Mouse (Mus musculus): ENCODE results near the gene Dcun1d4. TPM values are rescaled to one million over a fixed set of nuclear protein-coding genes. Genes with fewer than 3 reads are reported as not detected.

Dcun1d4 gene
- total RNA-seq, 2 experiments from 2014 or later, result 6.7 to 8.9 TPM

GRCm38 (mm10) chr5:73491837-73492720 lies 11.3 kb downstream of the Dcun1d4 start:
- intact Hi-C loops (cut with DNase I), result loop anchor here (5.0 kb wide), 1 partner anchor 710 kb away; no protein-coding TSS in a partner anchor
- DNase-seq, result peak; percentile 67 to 76

- intact Hi-C loops (cut with DNase I), result no loop called here
Observed at GRCm38 (mm10) chr5:73497401-73497800, 16.6 kb downstream of the Dcun1d4 start.

GRCm38 (mm10) chr5:73498559-73498958 lies 17.8 kb downstream of the Dcun1d4 start:
- intact Hi-C loops (cut with DNase I), result loop anchor here (1.0 kb wide), 1 partner anchor 48 kb away; no protein-coding TSS in a partner anchor
- no peak for DNase-seq

More at GRCm38 (mm10) chr5:73497401-73497800, 16.6 kb downstream of the Dcun1d4 start:
- no peak for DNase-seq

- intact Hi-C loops (cut with DNase I), result no loop called here
- DNase-seq, result no peak
Observed at GRCm38 (mm10) chr5:73500867-73501440, 20.2 kb downstream of the Dcun1d4 start.

GRCm38 (mm10) chr5:73502422-73502821 lies 21.6 kb downstream of the Dcun1d4 start:
- DNase-seq, result no peak
- intact Hi-C loops (cut with DNase I), result no loop called here

- intact Hi-C loops (cut with DNase I), result no loop called here
- no peak for DNase-seq
Observed at GRCm38 (mm10) chr5:73503015-73503757, 22.4 kb downstream of the Dcun1d4 start.

GRCm38 (mm10) chr5:73511074-73511473 lies 30.3 kb downstream of the Dcun1d4 start:
- intact Hi-C loops (cut with DNase I), result no loop called here
- DNase-seq, result no peak

- intact Hi-C loops (cut with DNase I), result no loop called here
- no peak for DNase-seq
Observed at GRCm38 (mm10) chr5:73512241-73512640, 31.4 kb downstream of the Dcun1d4 start.

- intact Hi-C loops (cut with DNase I), result no loop called here
- DNase-seq, result no peak
Observed at GRCm38 (mm10) chr5:73512661-73513060, 31.9 kb downstream of the Dcun1d4 start.

GRCm38 (mm10) chr5:73514202-73514601 lies 33.4 kb downstream of the Dcun1d4 start:
- intact Hi-C loops (cut with DNase I), result no loop called here
- no peak for DNase-seq

- intact Hi-C loops (cut with DNase I), result no loop called here
- no peak for DNase-seq
Observed at GRCm38 (mm10) chr5:73517299-73517698, 36.5 kb downstream of the Dcun1d4 start.

GRCm38 (mm10) chr5:73518424-73519211 lies 37.8 kb downstream of the Dcun1d4 start:
- intact Hi-C loops (cut with DNase I), result no loop called here
- no peak for DNase-seq

- no peak for DNase-seq
- intact Hi-C loops (cut with DNase I), result no loop called here
Observed at GRCm38 (mm10) chr5:73520787-73521186, 40.0 kb downstream of the Dcun1d4 start.

- DNase-seq, result no peak
- intact Hi-C loops (cut with DNase I), result no loop called here
Observed at GRCm38 (mm10) chr5:73523227-73523626, 42.4 kb downstream of the Dcun1d4 start.

GRCm38 (mm10) chr5:73524300-73525000 lies 43.6 kb downstream of the Dcun1d4 start:
- intact Hi-C loops (cut with DNase I), result no loop called here
- DNase-seq, result no peak

GRCm38 (mm10) chr5:73532222-73532621 lies 51.4 kb downstream of the Dcun1d4 start:
- DNase-seq, result no peak
- intact Hi-C loops (cut with DNase I), result loop anchor here (10.0 kb wide), 1 partner anchor 97 kb away; no protein-coding TSS in a partner anchor

- DNase-seq, result no peak
- intact Hi-C loops (cut with DNase I), result loop anchor here (10.0 kb wide), 1 partner anchor 98 kb away; no protein-coding TSS in a partner anchor
Observed at GRCm38 (mm10) chr5:73532879-73533278, 52.1 kb downstream of the Dcun1d4 start.

- DNase-seq, result no peak
- intact Hi-C loops (cut with DNase I), result loop anchor here (10.0 kb wide), 1 partner anchor 103 kb away; no protein-coding TSS in a partner anchor
Observed at GRCm38 (mm10) chr5:73537669-73538068, 56.9 kb downstream of the Dcun1d4 start.

- intact Hi-C loops (cut with DNase I), result loop anchor here (10.0 kb wide), 1 partner anchor 104 kb away; no protein-coding TSS in a partner anchor
- DNase-seq, result no peak
Observed at GRCm38 (mm10) chr5:73538586-73539298, 57.9 kb downstream of the Dcun1d4 start.

Data from gastrocnemius, postnatal 36 days (tissue).